Mouse (Mus musculus): ENCODE results near the gene Olfr976. TPM values are rescaled to one million over a fixed set of nuclear protein-coding genes. Genes with fewer than 3 reads are reported as not detected.
"Not testable (repeated sequence)": the region's sequence is repeated elsewhere in the genome, so short reads cannot be mapped to it uniquely, and the experiment has no call there.

Olfr976 gene
- not detected in 2 replicates for polyA plus RNA-seq (2012; ENCODE audit: insufficient read depth, insufficient read length, missing spikeins)

DNA sequence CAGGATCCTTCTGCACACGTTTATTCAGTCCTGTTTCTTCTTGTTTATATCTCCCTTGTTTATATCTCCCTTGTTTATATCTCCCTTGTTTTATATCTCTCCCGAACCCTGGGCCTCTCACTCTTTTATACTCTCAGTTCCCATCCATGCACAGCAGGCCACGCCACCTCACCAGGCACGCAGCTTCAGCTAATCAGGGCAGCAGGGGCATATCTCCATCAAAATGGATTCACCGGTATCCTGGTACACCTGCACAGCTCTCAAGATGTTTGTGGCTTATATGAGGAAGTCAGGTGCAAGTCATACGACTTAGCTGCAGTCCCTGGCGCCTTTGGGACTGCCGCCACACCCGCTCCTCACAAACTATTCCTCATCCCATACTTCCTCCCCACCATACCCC, at the start of gene Olfr976:
Olfr976 (minus strand) TSS at position 101 of the 400 bp plus-strand sequence.
- not testable (repeated sequence) for H3K4me3 ChIP-seq (ENCODE audit: insufficient read depth, low read depth, low read length); H3K27ac ChIP-seq (replicated peaks; ENCODE audit: low read depth, low read length); H3K4me1 ChIP-seq (ENCODE audit: control insufficient read depth, insufficient read depth, insufficient read length, low read length)

DNA sequence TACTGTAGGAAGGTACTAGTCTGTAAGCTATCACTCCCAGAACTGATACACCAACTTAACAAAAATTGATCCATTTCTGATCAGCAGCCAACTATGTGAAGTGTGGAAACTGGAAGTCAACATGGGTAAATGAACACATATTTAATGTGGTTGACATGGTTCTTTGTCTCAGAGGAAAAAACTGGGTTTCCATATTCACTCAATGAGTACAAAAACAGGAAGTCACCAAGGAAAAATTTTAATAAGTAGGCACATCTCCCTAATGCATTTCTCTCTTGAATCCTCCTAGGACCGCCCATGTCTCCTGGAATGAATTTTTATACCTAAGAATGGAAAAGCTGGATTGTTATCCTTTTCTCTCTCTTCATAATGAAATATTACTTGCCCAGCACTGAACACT, 48.5 kb upstream of the Olfr976 start, which contains the start of gene Olfr980:
Olfr980 (minus strand) TSS at position 101 of the 400 bp plus-strand sequence.
- no peak within 1 kb of the TSS for H3K27ac ChIP-seq (replicated peaks; ENCODE audit: low read depth, low read length)
- no peak within 1 kb of the TSS for H3K4me3 ChIP-seq (ENCODE audit: insufficient read depth, low read depth, low read length)
- H3K4me1 ChIP-seq (ENCODE audit: control insufficient read depth, insufficient read depth, insufficient read length, low read length): no peaks in the 10 kb centered on the region

DNA sequence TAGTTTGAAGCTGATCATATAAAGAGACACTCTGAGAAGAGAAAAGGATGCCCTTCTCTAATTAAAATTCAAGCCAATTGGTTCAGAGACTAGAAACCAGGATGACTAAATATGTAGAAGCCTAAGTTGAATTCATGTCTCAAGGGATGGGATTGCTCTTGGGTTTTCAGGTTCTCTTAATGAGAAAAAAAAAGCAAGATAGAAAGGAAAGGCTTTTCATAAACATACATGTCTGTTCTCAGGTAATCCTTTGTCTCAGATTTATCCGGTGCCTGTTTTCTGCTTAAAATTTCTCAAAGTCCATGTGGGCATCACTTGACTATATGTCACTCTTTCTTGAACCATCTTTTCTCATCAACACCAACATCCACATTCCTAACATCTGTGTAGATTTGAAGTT, 42.4 kb upstream of the Olfr976 start, which contains the start of gene Olfr979:
Olfr979 (minus strand) TSS at position 101 of the 400 bp plus-strand sequence.
- H3K27ac ChIP-seq (replicated peaks; ENCODE audit: low read depth, low read length): no peak within 1 kb of the TSS
- H3K4me3 ChIP-seq (ENCODE audit: insufficient read depth, low read depth, low read length): no peak within 1 kb of the TSS
- H3K4me1 ChIP-seq (ENCODE audit: control insufficient read depth, insufficient read depth, insufficient read length, low read length): no peaks in the 10 kb centered on the region

DNA sequence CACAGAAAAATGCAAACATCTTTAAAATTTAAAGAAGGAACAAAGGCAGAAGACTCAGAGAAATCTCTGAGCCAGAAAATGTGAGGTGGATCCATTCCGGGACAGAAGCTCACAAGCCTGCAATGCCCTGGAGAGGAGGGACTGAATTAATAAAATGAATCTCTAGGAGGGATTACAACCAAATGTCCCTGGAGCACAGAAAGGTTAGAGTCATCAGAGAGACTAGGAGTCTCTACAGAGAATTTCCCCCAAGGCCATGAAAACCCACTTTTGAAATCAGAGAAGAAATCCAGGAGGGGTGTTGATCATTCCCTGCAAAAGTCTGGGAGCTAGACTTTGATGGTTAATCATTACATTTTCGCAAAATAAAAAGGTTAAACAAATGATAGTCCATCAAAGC, 30.9 kb upstream of the Olfr976 start, which contains the start of gene Olfr978:
Olfr978 (plus strand) TSS at position 301 of the 400 bp plus-strand sequence.
- Histone ChIP-seq H3K27ac (replicated peaks; ENCODE audit: low read depth, low read length) (no peak within 1 kb of the TSS), H3K4me3 (ENCODE audit: insufficient read depth, low read depth, low read length) (no peak within 1 kb of the TSS), H3K4me1 (ENCODE audit: control insufficient read depth, insufficient read depth, insufficient read length, low read length) (no peaks in the 10 kb centered on the region)

DNA sequence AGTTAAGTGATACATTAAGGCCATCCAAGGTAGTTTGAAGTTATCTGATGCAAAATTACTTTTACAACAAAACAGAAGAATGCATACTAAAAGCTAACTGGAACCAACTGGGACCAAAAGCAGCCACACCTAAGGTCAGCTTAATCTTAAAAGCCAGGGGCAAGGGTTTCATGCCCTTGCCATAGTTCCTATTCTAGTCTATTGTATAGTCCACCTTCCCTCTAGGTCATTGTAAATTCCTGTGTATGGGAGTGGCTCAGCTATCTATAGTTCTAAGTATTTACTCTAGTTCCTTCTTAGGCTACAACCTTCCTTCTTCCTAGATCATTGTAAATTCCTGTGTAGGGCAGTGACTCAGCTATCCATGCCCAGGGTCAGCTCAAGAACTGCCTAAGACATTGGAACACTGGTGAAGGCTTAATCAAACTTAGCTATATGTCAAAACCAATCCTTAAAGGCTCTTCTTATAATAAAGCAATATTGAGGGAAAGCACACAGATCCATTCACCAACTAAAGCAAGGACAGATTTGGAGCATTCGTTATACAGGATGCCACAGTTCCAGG, 15.7 kb upstream of the Olfr976 start:
- H3K4me3 ChIP-seq (ENCODE audit: insufficient read depth, low read depth, low read length); H3K4me1 ChIP-seq (ENCODE audit: control insufficient read depth, insufficient read depth, insufficient read length, low read length); H3K27ac ChIP-seq (replicated peaks; ENCODE audit: low read depth, low read length): not testable (repeated sequence)

DNA sequence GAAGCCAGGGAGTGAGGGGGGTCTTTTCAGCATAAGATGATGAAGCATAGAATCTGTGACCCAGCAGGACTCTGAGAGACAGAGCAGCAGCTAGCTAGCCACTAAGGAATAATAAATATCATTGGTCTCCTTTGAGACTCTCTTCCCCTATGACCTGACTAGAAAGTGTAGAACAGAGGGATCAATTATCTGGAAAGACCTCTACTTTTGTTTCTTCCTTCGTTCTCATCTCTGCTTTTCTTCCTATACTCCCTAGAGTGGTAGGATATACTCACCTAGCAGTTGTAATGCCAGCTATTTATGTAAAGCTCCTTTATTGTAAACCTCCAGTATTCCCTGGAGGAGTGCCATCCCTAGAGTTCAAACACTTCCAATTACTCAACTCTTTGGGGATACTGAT, 9.0 kb downstream of the Olfr976 start, which contains the start of gene Olfr975:
Olfr975 (minus strand) TSS at position 101 of the 400 bp plus-strand sequence.
- Histone ChIP-seq H3K4me1 (ENCODE audit: control insufficient read depth, insufficient read depth, insufficient read length, low read length) (no peaks in the 10 kb centered on the region), H3K4me3 (ENCODE audit: insufficient read depth, low read depth, low read length) (no peak within 1 kb of the TSS), H3K27ac (replicated peaks; ENCODE audit: low read depth, low read length) (no peak within 1 kb of the TSS)

DNA sequence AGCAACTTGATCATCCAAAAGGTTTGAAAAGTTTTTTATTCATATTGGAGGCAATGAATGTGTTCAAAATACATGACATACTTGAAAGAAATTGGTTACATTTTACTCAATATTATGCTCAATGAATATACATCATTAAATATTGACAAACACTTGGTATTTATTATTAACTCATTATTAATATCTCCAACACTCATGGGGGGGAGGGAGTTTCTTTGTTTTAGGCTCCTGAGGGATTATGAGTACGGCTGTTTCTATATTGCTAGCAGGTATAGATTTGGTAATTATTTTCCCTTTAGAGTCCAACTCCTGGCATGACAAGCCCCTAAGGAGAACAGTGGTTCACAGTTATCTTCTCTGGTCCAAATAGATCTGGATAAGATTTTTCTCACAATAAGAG, 23.7 kb downstream of the Olfr976 start, which contains the start of gene Olfr974:
Olfr974 (plus strand) TSS at position 301 of the 400 bp plus-strand sequence.
- H3K4me3 ChIP-seq (ENCODE audit: insufficient read depth, low read depth, low read length): no peak within 1 kb of the TSS
- no peak within 1 kb of the TSS for H3K27ac ChIP-seq (replicated peaks; ENCODE audit: low read depth, low read length)
- H3K4me1 ChIP-seq (ENCODE audit: control insufficient read depth, insufficient read depth, insufficient read length, low read length): no peaks in the 10 kb centered on the region

DNA sequence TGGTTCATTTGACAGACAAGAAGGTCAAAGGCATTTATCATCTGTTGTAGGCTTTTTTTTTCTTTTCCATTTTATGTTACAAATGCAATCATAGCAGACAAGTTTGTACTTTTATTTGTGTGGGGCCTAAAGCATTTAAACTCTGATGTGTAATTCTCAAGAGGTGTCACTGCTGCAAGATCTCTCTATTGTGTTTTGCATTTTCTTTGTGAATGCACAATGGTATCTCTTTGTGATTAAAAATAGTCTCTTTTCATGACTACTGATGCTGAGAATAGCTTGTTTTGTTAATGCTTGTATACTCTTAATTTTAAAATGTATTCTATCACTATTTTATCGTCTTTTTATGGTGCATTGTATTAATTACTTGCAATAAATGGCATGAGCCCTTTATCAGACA, 32.1 kb downstream of the Olfr976 start:
- H3K4me1 ChIP-seq (ENCODE audit: control insufficient read depth, insufficient read depth, insufficient read length, low read length); H3K27ac ChIP-seq (replicated peaks; ENCODE audit: low read depth, low read length); H3K4me3 ChIP-seq (ENCODE audit: insufficient read depth, low read depth, low read length): not testable (repeated sequence)

DNA sequence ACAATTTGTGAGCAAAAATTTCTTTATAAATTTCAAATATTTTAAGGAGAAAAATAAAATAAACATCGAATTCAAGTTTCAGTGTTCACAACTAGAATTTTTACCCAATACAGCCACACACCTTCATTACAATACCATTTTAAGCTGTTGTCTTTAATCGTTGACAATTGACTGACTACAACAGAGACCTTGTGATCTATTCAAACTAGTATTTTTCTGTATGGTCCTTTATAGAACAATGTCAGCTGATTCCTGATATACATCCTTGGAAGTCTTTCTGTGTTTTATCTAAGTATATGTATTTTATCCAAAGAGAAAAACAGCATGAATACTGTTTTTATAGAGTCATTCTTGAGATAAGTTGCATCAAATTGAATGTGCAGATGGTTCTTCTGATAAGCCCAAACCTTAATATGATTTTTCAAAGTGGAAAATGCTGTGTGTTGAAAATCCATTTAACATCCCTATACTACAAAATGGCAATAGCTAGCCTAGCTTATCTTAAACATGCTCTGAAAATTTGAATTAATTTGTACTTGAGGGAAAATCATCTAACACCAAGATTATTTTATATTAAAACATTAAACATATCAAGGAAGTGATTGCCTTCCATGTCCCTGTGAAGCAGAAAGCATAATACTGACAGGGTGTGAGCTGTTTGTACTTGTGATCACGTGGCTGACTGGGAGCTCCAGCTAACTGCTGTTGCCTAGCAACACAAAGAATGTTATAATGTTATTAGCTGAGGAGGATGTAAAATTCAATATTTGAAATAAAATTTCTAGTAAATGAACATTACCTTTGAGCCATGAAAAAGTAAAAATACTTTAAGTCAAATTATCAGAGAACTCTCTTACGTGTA, 32.7 kb downstream of the Olfr976 start:
- not testable (repeated sequence) for H3K4me1 ChIP-seq (ENCODE audit: control insufficient read depth, insufficient read depth, insufficient read length, low read length); H3K4me3 ChIP-seq (ENCODE audit: insufficient read depth, low read depth, low read length); H3K27ac ChIP-seq (replicated peaks; ENCODE audit: low read depth, low read length)

DNA sequence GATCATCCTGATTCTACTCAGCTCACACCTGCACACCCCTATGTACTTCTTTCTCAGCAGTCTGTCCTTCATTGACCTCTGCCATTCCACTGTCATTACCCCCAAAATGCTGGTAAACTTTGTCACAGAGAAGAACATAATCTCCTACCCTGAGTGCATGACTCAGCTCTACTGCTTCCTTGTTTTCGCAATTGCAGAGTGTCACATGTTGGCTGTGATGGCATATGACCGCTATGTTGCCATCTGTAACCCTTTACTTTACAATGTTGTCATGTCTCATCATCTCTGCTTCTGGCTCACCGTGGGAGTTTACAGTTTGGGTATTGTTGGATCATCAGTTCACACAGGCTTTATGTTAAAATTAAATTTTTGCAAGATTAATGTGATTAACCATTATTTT, 51.0 kb downstream of the Olfr976 start:
- H3K4me1 ChIP-seq (ENCODE audit: control insufficient read depth, insufficient read depth, insufficient read length, low read length): no peaks in the 10 kb centered on the region
- H3K27ac ChIP-seq (replicated peaks; ENCODE audit: low read depth, low read length): no peak overlapping the region
- no peak overlapping the region for H3K4me3 ChIP-seq (ENCODE audit: insufficient read depth, low read depth, low read length)

DNA sequence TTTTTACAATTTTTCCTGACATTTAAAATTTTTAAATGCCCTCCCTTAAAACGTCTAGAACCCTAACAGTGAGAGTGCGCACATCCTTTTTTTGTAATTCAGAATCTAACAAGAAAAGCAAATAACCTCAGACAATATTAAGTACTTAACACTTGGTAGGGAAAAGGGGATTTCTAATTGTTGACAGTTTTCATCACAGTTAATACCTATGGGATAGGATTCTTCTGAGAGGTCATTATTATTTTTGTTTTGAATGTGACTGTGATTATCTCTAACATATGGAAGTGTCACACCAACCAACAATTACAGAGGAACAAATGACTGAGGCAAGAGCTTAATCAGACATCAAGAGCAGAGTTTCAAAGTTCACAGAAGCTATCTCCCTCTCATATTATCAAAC, 53.9 kb downstream of the Olfr976 start, which contains the start of gene Olfr229:
Olfr229 (plus strand) TSS at position 301 of the 400 bp plus-strand sequence.
- Histone ChIP-seq H3K4me3 (ENCODE audit: insufficient read depth, low read depth, low read length) (no peak within 1 kb of the TSS), H3K27ac (replicated peaks; ENCODE audit: low read depth, low read length) (no peak within 1 kb of the TSS), H3K4me1 (ENCODE audit: control insufficient read depth, insufficient read depth, insufficient read length, low read length) (no peaks in the 10 kb centered on the region)

DNA sequence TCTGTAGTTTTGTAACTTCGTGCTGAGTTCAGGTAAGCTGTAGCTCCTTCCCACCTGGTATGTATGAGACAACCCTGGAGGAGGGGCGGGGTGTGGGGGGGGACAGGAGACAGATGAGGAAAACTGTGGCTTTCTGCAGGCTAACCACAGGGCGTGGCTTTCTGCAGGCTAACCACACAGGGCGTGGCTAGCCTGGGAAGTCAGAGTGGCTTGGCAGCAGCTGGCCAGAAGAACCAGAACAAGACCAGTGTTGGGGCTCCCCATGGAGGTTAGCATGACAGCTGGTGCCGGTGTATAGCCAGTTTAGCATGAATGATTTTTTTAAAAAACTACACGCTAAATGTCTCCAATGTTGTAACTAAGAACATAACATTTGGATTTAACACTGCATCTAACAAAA, 55.8 kb downstream of the Olfr976 start:
- H3K4me3 ChIP-seq (ENCODE audit: insufficient read depth, low read depth, low read length): no peak overlapping the region
- H3K27ac ChIP-seq (replicated peaks; ENCODE audit: low read depth, low read length): no peak overlapping the region
- no peaks in the 10 kb centered on the region for H3K4me1 ChIP-seq (ENCODE audit: control insufficient read depth, insufficient read depth, insufficient read length, low read length)

Other genes with a start within 250 kb of the Olfr976 start
- not detected in 2 replicates for gene Olfr965, start 249.8 kb downstream of the Olfr976 start, polyA plus RNA-seq (2012; ENCODE audit: insufficient read depth, insufficient read length, missing spikeins)
- gene Olfr150, start 230.2 kb downstream of the Olfr976 start, polyA plus RNA-seq (2012; ENCODE audit: insufficient read depth, insufficient read length, missing spikeins): not detected in 2 replicates
- gene Olfr967, start 214.9 kb downstream of the Olfr976 start, polyA plus RNA-seq (2012; ENCODE audit: insufficient read depth, insufficient read length, missing spikeins): not detected in 2 replicates
- not detected in 2 replicates for gene Olfr968, start 177.9 kb downstream of the Olfr976 start, polyA plus RNA-seq (2012; ENCODE audit: insufficient read depth, insufficient read length, missing spikeins)
- gene Olfr969, start 170.2 kb downstream of the Olfr976 start, polyA plus RNA-seq (2012; ENCODE audit: insufficient read depth, insufficient read length, missing spikeins): not detected in 2 replicates
- gene Olfr970, start 152.3 kb downstream of the Olfr976 start, polyA plus RNA-seq (2012; ENCODE audit: insufficient read depth, insufficient read length, missing spikeins): not detected in 2 replicates
- not detected in 2 replicates for gene Olfr971, start 124.3 kb downstream of the Olfr976 start, polyA plus RNA-seq (2012; ENCODE audit: insufficient read depth, insufficient read length, missing spikeins)
- gene Olfr972, start 94.7 kb downstream of the Olfr976 start, polyA plus RNA-seq (2012; ENCODE audit: insufficient read depth, insufficient read length, missing spikeins): not detected in 2 replicates
- not detected in 2 replicates for gene Olfr229, start 53.8 kb downstream of the Olfr976 start, polyA plus RNA-seq (2012; ENCODE audit: insufficient read depth, insufficient read length, missing spikeins)
- gene Olfr974, start 23.6 kb downstream of the Olfr976 start, polyA plus RNA-seq (2012; ENCODE audit: insufficient read depth, insufficient read length, missing spikeins): not detected in 2 replicates
- gene Olfr975, start 9.1 kb downstream of the Olfr976 start, polyA plus RNA-seq (2012; ENCODE audit: insufficient read depth, insufficient read length, missing spikeins): not detected in 2 replicates
- not detected in 2 replicates for gene Olfr978, start 31.0 kb upstream of the Olfr976 start, polyA plus RNA-seq (2012; ENCODE audit: insufficient read depth, insufficient read length, missing spikeins)
- gene Olfr979, start 42.3 kb upstream of the Olfr976 start, polyA plus RNA-seq (2012; ENCODE audit: insufficient read depth, insufficient read length, missing spikeins): not detected in 2 replicates
- gene Olfr980, start 48.4 kb upstream of the Olfr976 start, polyA plus RNA-seq (2012; ENCODE audit: insufficient read depth, insufficient read length, missing spikeins): not detected in 2 replicates
- gene Olfr981, start 60.3 kb upstream of the Olfr976 start, polyA plus RNA-seq (2012; ENCODE audit: insufficient read depth, insufficient read length, missing spikeins): not detected in 2 replicates
- not detected in 2 replicates for gene Olfr982, start 112.7 kb upstream of the Olfr976 start, polyA plus RNA-seq (2012; ENCODE audit: insufficient read depth, insufficient read length, missing spikeins)
- not detected in 2 replicates for gene Olfr983, start 132.5 kb upstream of the Olfr976 start, polyA plus RNA-seq (2012; ENCODE audit: insufficient read depth, insufficient read length, missing spikeins)
- not detected in 2 replicates for gene Olfr984, start 153.1 kb upstream of the Olfr976 start, polyA plus RNA-seq (2012; ENCODE audit: insufficient read depth, insufficient read length, missing spikeins)
- gene Olfr985, start 169.1 kb upstream of the Olfr976 start, polyA plus RNA-seq (2012; ENCODE audit: insufficient read depth, insufficient read length, missing spikeins): not detected in 2 replicates
- not detected in 2 replicates for gene Tmem225, start 187.0 kb upstream of the Olfr976 start, polyA plus RNA-seq (2012; ENCODE audit: insufficient read depth, insufficient read length, missing spikeins)
- not detected in 2 replicates for gene Olfr986, start 219.8 kb upstream of the Olfr976 start, polyA plus RNA-seq (2012; ENCODE audit: insufficient read depth, insufficient read length, missing spikeins)
- gene Zfp202, start 231.2 kb upstream of the Olfr976 start, polyA plus RNA-seq (2012; ENCODE audit: insufficient read depth, insufficient read length, missing spikeins): 0.95 and 1.5 TPM in 2 replicates